ENCODE assay signal across 14 mouse cellular contexts in genomic region chr9:13690321-13690720, GRCm38 (mm10). TPM values are rescaled to one million over a fixed set of nuclear protein-coding genes. Genes with fewer than 3 reads are reported as not detected.
DNase-seq lines count a peak whose midpoint lies in the region; ATAC-seq and TF ChIP-seq lines count a peak whose summit lies in the region.
"Had no signal": no experiment of that assay in that cellular context is flagged by ENCODE, and none has a peak within 500 bp of the region (broad histone marks: within the 10 kb centered on the region; RNA-seq: fewer than 3 reads in every experiment).

No protein-coding gene starts in this region.

- H3K27ac ChIP-seq in heart, embryonic 13.5 days (replicated peaks) = peak overlapping the region; percentile 59
- H3K27ac ChIP-seq in heart, adult 2 months = no peak overlapping the region
- H3K27ac ChIP-seq in hindbrain, embryonic 16.5 days (ENCODE audit: low read depth, low read length) = peak overlapping the region; percentile 68; the same call in 1 of the 2 replicates
- no peak overlapping the region for H3K27ac ChIP-seq in stomach, postnatal 0 days (replicated peaks)
- H3K27ac ChIP-seq: gastrocnemius, adult 2 months had no signal

- H3K4me2 ChIP-seq in heart, embryonic 13.5 days = peak overlapping the region; percentile 62
- peak overlapping the region; percentile 32; the same call in 1 of the 2 replicates for H3K4me2 ChIP-seq in hindbrain, embryonic 16.5 days (ENCODE audit: low read length)
- H3K4me2 ChIP-seq in stomach, postnatal 0 days (replicated peaks; ENCODE audit: low read depth) = 0 out of 2 replicates have a peak overlapping the region, but pooled peaks have one; percentile 15

- peaks cover 55% of the 10 kb centered on the region for H3K4me1 ChIP-seq in heart, embryonic 13.5 days
- H3K4me1 ChIP-seq in heart, adult 2 months (ENCODE audit: control insufficient read depth, insufficient read depth, low read length) = peaks cover 10% of the 10 kb centered on the region
- H3K4me1 ChIP-seq in hindbrain, embryonic 16.5 days (ENCODE audit: control insufficient read depth, insufficient read depth, low read depth, low read length) = peaks cover 12% of the 10 kb centered on the region
- H3K4me1 ChIP-seq in stomach, postnatal 0 days (replicated peaks; ENCODE audit: control insufficient read depth, insufficient read depth) = no peaks in the 10 kb centered on the region

- no peaks in the 10 kb centered on the region for H3K36me3 ChIP-seq in heart, embryonic 13.5 days
- H3K36me3 ChIP-seq in heart, adult 2 months (ENCODE audit: control insufficient read depth, insufficient read depth, low read length) = peaks cover 15% of the 10 kb centered on the region
- no peaks in the 10 kb centered on the region for H3K36me3 ChIP-seq in hindbrain, embryonic 16.5 days (ENCODE audit: control insufficient read depth, insufficient read depth, low read length)
- no peaks in the 10 kb centered on the region for H3K36me3 ChIP-seq in stomach, postnatal 0 days (ENCODE audit: control insufficient read depth, insufficient read depth, low read length)

- no peak for TF ChIP-seq POLR2A in heart, adult 2 months (IDR thresholded peaks at IDR 0.05; ENCODE audit: insufficient read depth, low read depth, low read length)

- no peak for ATAC-seq in heart, embryonic 13.5 days (ENCODE audit: extremely low read depth, insufficient number of reproducible peaks, low FRiP score, low TSS enrichment)
- peak; percentile 73 for ATAC-seq in hindbrain, embryonic 16.5 days
- no peak for ATAC-seq in stomach, postnatal 0 days (ENCODE audit: low FRiP score, low TSS enrichment)
- ATAC-seq in erythroid progenitor cell, adult 5-6 weeks (replicated peaks; ENCODE audit: low FRiP score, poor library complexity, severe bottlenecking) = no peak
- ATAC-seq: intestine, embryonic 16.5 days had no signal

- no peak for TF ChIP-seq CTCF in heart, adult 2 months (IDR thresholded peaks at IDR 0.05)
- no peak for TF ChIP-seq CTCF in stomach, postnatal 0 days (IDR thresholded peaks at IDR 0.05; ENCODE audit: low read depth)

- peak overlapping the region; percentile 18 for H3K4me3 ChIP-seq in heart, embryonic 13.5 days
- no peak overlapping the region for H3K4me3 ChIP-seq in heart, adult 2 months
- no peak overlapping the region for H3K4me3 ChIP-seq in hindbrain, embryonic 16.5 days (ENCODE audit: low read length)
- no peak overlapping the region for H3K4me3 ChIP-seq in stomach, postnatal 0 days (ENCODE audit: low read depth, low read length)
- H3K4me3 ChIP-seq: gastrocnemius, adult 2 months had no signal

- WGBS in heart, embryonic 13.5 days = 21% methylated on average over 8 of the region's 8 CpGs
- 47% methylated on average over 8 of the region's 8 CpGs for WGBS in heart, adult 2 months
- WGBS in hindbrain, embryonic 16.5 days = 26% methylated on average over 8 of the region's 8 CpGs
- whole genome bisulfite sequencing in stomach, postnatal 0 days = 25% methylated on average over 8 of the region's 8 CpGs

- DNase-seq in heart, adult 2 months = no peak
- DNase-seq in right cerebral cortex, postnatal 4 days = peak; percentile 8
- no peak for DNase-seq in right cerebral cortex, adult 18-20 months
- no peak for DNase-seq in stomach, postnatal 0 days (ENCODE audit: low spot score)
- no peak for DNase-seq in frontal cortex, postnatal 36 days (ENCODE audit: low spot score in 2 of 2)
- DNase-seq: gastrocnemius, adult 2 months; lung, adult 2 months; spleen, adult 18-20 months; thymus, postnatal 14 days had no signal

- H3K9ac ChIP-seq in heart, embryonic 13.5 days = peak overlapping the region; percentile 71
- no peak overlapping the region for H3K9ac ChIP-seq in heart, adult 2 months (ENCODE audit: low read depth, low read length)
- no peak overlapping the region for H3K9ac ChIP-seq in hindbrain, embryonic 16.5 days (ENCODE audit: low read depth, low read length)
- no peak overlapping the region for H3K9ac ChIP-seq in stomach, postnatal 0 days (ENCODE audit: low read length)

- no peak for TF ChIP-seq EP300 in heart, adult 2 months (IDR thresholded peaks at IDR 0.05; ENCODE audit: insufficient read depth, low read depth, low read length)
- TF ChIP-seq EP300 in stomach, postnatal 0 days (optimal IDR thresholded peaks at IDR 0.05) = no peak

- intact Hi-C loops in heart, adult 2 months (cut with DNase I) = no loop called here

- H3K27me3 ChIP-seq in heart, embryonic 13.5 days (replicated peaks) = no peaks in the 10 kb centered on the region
- no peaks in the 10 kb centered on the region for H3K27me3 ChIP-seq in heart, adult 2 months (ENCODE audit: control insufficient read depth, insufficient read depth, low read length)
- H3K27me3 ChIP-seq in hindbrain, embryonic 16.5 days (replicated peaks; ENCODE audit: control insufficient read depth, insufficient read depth, low read length) = no peaks in the 10 kb centered on the region
- no peaks in the 10 kb centered on the region for H3K27me3 ChIP-seq in stomach, postnatal 0 days (ENCODE audit: control insufficient read depth, insufficient read depth, low read length)
- H3K27me3 ChIP-seq: CH12.LX had no signal

- no peaks in the 10 kb centered on the region for H3K79me2 ChIP-seq in heart, adult 2 months (replicated peaks; ENCODE audit: control insufficient read depth, insufficient read depth, low read length)

- no peaks in the 10 kb centered on the region for H3K9me3 ChIP-seq in heart, embryonic 13.5 days
- H3K9me3 ChIP-seq in hindbrain, embryonic 16.5 days (ENCODE audit: control insufficient read depth, low read length) = no peaks in the 10 kb centered on the region
- no peaks in the 10 kb centered on the region for H3K9me3 ChIP-seq in stomach, postnatal 0 days (ENCODE audit: control insufficient read depth, low read length)

RNA-seq across cellular contexts. Expression of gene Mtmr2, which starts 57.9 kb away (rescaled TPM):
- 46.8 and 47.3 TPM in 2 replicates for polyA plus RNA-seq in heart, embryonic 13.5 days (2015; fragmentation: Nextera tagmentation; extraction: Ambion mirVana)
- 10 to 100 TPM; 19.6 to 22.4 TPM for total RNA-seq in heart, adult 2 months (2021)
- polyA plus RNA-seq in heart, adult 2 months (2012; rRNA removed) = 7.2 and 12.7 TPM in 2 replicates
- polyA plus RNA-seq in hindbrain, embryonic 16.5 days (2015; fragmentation: Nextera tagmentation; extraction: Ambion mirVana) = 52.9 and 55.6 TPM in 2 replicates
- 39.5 TPM in 2 replicates for polyA plus RNA-seq in stomach, postnatal 0 days (2015; fragmentation: Nextera tagmentation; extraction: Ambion mirVana)
- 11.7 and 12.6 TPM in 2 replicates for total RNA-seq in erythroid progenitor cell, adult 5-6 weeks (2015; ENCODE audit: low replicate concordance)
- 8.4 and 12.5 TPM in 2 replicates for total RNA-seq in erythroid progenitor cell, adult 5-6 weeks (2017; ENCODE audit: low replicate concordance)

Comparison
In these comparisons a context has a peak if more than half of its experiments do, and no peak if none do; other contexts are left out.
1. H3K27ac ChIP-seq: peak in heart, embryonic 13.5 days (single experiment) and hindbrain, embryonic 16.5 days (single experiment); none in heart, adult 2 months (single experiment) and stomach, postnatal 0 days (single experiment).
2. Peak in every context shown above with its lines, with median percentiles within 50 percentile points of each other: H3K4me2 ChIP-seq.